ENCODE assay signal across 8 mouse cellular contexts in the genomic region with DNA sequence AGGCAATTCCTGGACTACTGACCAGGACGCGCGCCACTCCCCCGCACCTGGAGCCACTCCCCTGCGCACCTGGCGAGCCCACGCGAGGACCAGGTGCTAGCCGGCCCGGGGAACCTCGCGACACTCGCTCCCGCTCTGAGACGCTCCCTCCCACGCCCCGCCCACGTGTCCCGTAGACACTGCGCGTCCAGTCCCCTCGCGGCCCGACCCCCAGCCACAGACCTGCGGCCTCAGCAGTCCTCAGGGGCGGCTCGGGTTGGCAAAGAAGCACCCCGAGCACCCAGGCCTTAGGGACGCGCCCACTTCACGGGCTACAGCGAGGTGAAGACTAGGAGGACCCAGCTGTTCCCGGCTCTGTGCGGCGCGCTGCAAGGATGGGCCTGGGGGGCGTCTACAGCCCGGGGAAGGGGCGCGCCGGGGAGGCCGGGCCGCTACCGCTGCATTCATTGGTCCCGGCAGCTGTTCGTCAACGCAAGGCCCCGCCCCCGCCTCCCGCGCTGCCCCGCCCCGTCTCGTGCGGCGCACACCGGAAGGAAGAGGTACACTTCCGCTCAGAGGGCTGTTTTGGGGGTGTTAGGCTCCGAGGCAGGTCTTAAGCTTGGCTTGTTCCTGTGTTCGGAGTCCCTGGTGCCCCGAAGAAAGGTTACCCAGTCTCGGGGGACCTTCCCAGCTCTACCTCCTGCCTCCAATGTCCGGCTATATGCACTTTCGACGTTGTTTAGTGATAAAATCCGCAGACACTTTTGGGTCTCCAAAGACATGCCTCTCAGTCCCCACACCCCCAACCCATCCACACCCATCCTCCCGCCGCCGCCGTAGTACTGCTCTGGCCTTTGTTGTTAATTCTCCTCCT. TPM values are rescaled to one million over a fixed set of nuclear protein-coding genes. Genes with fewer than 3 reads are reported as not detected.
DNase-seq lines count a peak whose midpoint lies in the region; ATAC-seq and TF ChIP-seq lines count a peak whose summit lies in the region.

A gene (minus strand): TSS at position 422 of the 853 bp plus-strand sequence.

- H3K27me3 ChIP-seq in C2C12 (ENCODE audit: control insufficient read depth, insufficient read depth, insufficient read length) = no peaks in the 10 kb centered on the region
- no peaks in the 10 kb centered on the region for H3K27me3 ChIP-seq in heart, embryonic 10.5 days (ENCODE audit: insufficient read depth, poor library complexity, severe bottlenecking)
- H3K27me3 ChIP-seq in kidney, embryonic 14.5 days (ENCODE audit: control insufficient read depth, insufficient read depth, low read length) = no peaks in the 10 kb centered on the region

- peaks cover 4% of the 10 kb centered on the region for H3K36me3 ChIP-seq in C2C12 (ENCODE audit: control insufficient read depth, insufficient read depth)
- H3K36me3 ChIP-seq in heart, embryonic 10.5 days = peaks cover 13% of the 10 kb centered on the region
- peaks cover 11% of the 10 kb centered on the region for H3K36me3 ChIP-seq in kidney, embryonic 14.5 days (ENCODE audit: control insufficient read depth, insufficient read depth, low read length)

- no peak for TF ChIP-seq CTCF in C2C12 (IDR thresholded peaks at IDR 0.05; ENCODE audit: control insufficient read depth, insufficient read depth, insufficient read length)
- no peak for TF ChIP-seq CTCF in embryonic fibroblast, embryonic 13.5 days (IDR thresholded peaks at IDR 0.05; ENCODE audit: borderline replicate concordance, insufficient read depth, low read length)

- H3K4me1 ChIP-seq in embryonic fibroblast, embryonic 13.5 days (ENCODE audit: control insufficient read depth, insufficient read depth, low read length) = peaks cover 2% of the 10 kb centered on the region; the same call in 1 of the 2 replicates
- peaks cover 7% of the 10 kb centered on the region; the same call in 1 of the 2 replicates for H3K4me1 ChIP-seq in heart, embryonic 10.5 days
- H3K4me1 ChIP-seq in kidney, embryonic 14.5 days (ENCODE audit: control insufficient read depth, insufficient read depth, low read length) = peaks cover 8% of the 10 kb centered on the region

- peak within 1 kb of the TSS; percentile 57 for H3K9ac ChIP-seq in kidney, embryonic 14.5 days (ENCODE audit: low read depth, low read length)

- H3K79me2 ChIP-seq in C2C12 (ENCODE audit: control insufficient read depth, insufficient read depth) = no peaks in the 10 kb centered on the region

- ATAC-seq in kidney, embryonic 14.5 days (ENCODE audit: low FRiP score, low TSS enrichment) = peak; percentile 98
- peak; percentile 77 for ATAC-seq in monocyte, adult 5-6 weeks (replicated peaks; ENCODE audit: insufficient number of reproducible peaks, low FRiP score, low TSS enrichment, poor library complexity, severe bottlenecking)

- no peaks in the 10 kb centered on the region for H3K9me3 ChIP-seq in heart, embryonic 10.5 days
- no peaks in the 10 kb centered on the region for H3K9me3 ChIP-seq in kidney, embryonic 14.5 days (ENCODE audit: control insufficient read depth, low read length)

- peak within 1 kb of the TSS; percentile 93 for H3K4me2 ChIP-seq in kidney, embryonic 14.5 days (replicated peaks; ENCODE audit: low read depth, low read length)

- H3K4me3 ChIP-seq in C2C12 (ENCODE audit: insufficient read depth, poor library complexity, severe bottlenecking) = peak within 1 kb of the TSS; percentile 51
- H3K4me3 ChIP-seq in embryonic fibroblast, embryonic 13.5 days (ENCODE audit: insufficient read depth, low read length) = peak within 1 kb of the TSS; percentile 60
- H3K4me3 ChIP-seq in heart, embryonic 10.5 days = peak within 1 kb of the TSS; percentile 93
- H3K4me3 ChIP-seq in kidney, embryonic 14.5 days (ENCODE audit: low read length) = peak within 1 kb of the TSS; percentile 68

- no peaks in the 10 kb centered on the region for H3K79me3 ChIP-seq in C2C12 (ENCODE audit: low read depth)

- H3ac ChIP-seq in C2C12 (ENCODE audit: control insufficient read depth, insufficient read length, low read depth) = peak within 1 kb of the TSS; percentile 83

- no peak within 1 kb of the TSS for H3K27ac ChIP-seq in embryonic fibroblast, embryonic 13.5 days (ENCODE audit: insufficient read depth, low read length)
- peak within 1 kb of the TSS; percentile 86 for H3K27ac ChIP-seq in heart, embryonic 10.5 days
- peak within 1 kb of the TSS; percentile 47; the same call in 1 of the 2 replicates for H3K27ac ChIP-seq in kidney, embryonic 14.5 days (ENCODE audit: low read depth, low read length)

- peak; percentile 88 for DNase-seq in brain, adult 2 months (ENCODE audit: low read depth, low spot score)
- peak; percentile 94 for DNase-seq in heart, embryonic 10.5 days (ENCODE audit: low spot score)
- DNase-seq in liver = peak; percentile 90
- peak; percentile 87 to 88 for DNase-seq in spleen, postnatal 36 days (ENCODE audit: low spot score in 2 of 2)

- TF ChIP-seq POLR2A in embryonic fibroblast, embryonic 13.5 days (IDR thresholded peaks at IDR 0.05; ENCODE audit: low read depth, low read length) = peak; percentile 72

- under 1% methylated on average over 70 of the region's 70 CpGs for WGBS in heart, embryonic 10.5 days
- WGBS in kidney, embryonic 14.5 days = under 1% methylated on average over 69 of the region's 70 CpGs

TF ChIP-seq in C2C12, 6 proteins besides CTCF, POLR2A, EP300 and RAD21:
- TF ChIP-seq MAX (IDR thresholded peaks at IDR 0.05) (no peak), MYOG (IDR thresholded peaks at IDR 0.05; ENCODE audit: control insufficient read depth, extremely low read depth, insufficient read length) (no peak), MYOD1 (IDR thresholded peaks at IDR 0.05; ENCODE audit: control insufficient read depth, insufficient read length, low read depth) (no peak)

RNA-seq across cellular contexts. Expression of the gene that starts here (rescaled TPM):
- polyA plus RNA-seq in C2C12 (2012; fragmentation: generic; extraction: Trizol) = 8.2 TPM
- 60.8 and 68.5 TPM in 2 replicates for polyA plus RNA-seq in embryonic fibroblast, embryonic 13.5 days (2011; ENCODE audit: insufficient read length, low read depth, missing spikeins)
- polyA plus RNA-seq in heart, embryonic 10.5 days (2016; fragmentation: Nextera tagmentation; extraction: Ambion mirVana) = 14.3 and 23.8 TPM in 2 replicates
- polyA plus RNA-seq in kidney, embryonic 14.5 days (2014; fragmentation: Nextera tagmentation; extraction: Ambion mirVana) = 32.6 and 41.3 TPM in 2 replicates
- 5.0 to 14.2 TPM (median 9.7 TPM) in 3 replicates for total RNA-seq in monocyte, adult 5-6 weeks (2017)
